Mouse (Mus musculus) liver, postnatal 0 days (tissue): ENCODE measurements at regions not wholly inside any gene's neighbourhood (a gene's known extent, or its start where the extent isn't known, plus 50 kb on each side); places are given as distances from the start of the nearest gene placed in this dataset.

Experiments
- CTCF ChIP-seq: sonication (generic); IDR thresholded peaks from 2 replicates; pipeline ENCODE4 v1.5.1; 2016; ENCODE audit warnings: antibody characterized with exemption, low read depth
- EP300 ChIP-seq: IDR thresholded peaks from 2 replicates; pipeline ENCODE4 v1.6.1; 2016; ENCODE audit warnings: antibody characterized with exemption, low read depth, mild to moderate bottlenecking

DNA sequence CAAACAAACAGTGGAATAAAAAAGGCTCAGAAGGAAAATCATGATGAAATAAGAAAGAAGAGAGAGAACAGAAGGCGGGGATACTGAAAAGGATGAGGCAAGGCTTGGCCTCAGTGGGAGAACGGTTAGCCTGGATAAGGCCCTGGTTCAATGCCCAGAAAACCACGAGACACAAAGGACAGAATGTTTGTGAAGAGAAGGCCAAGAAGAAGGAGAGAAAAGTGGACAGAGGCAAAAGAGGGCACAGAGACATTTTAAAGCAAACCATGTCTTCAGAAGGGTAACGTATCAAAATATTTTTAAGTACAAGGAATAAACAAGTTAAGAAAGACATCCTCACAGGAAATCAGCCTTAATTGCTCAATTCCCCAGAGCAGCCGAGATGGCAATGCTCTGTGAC, 78.6 kb downstream of the Cdca7 start:
- TF ChIP-seq CTCF (no peak), EP300 (no peak)
